Mouse (Mus musculus): ENCODE measurements around the gene Gm9945. TPM values are rescaled to one million over a fixed set of nuclear protein-coding genes. Genes with fewer than 3 reads are reported as not detected.

The Gm9945 gene
- polyA plus RNA-seq, 1 experiment from 2014 or later, result not detected

DNA sequence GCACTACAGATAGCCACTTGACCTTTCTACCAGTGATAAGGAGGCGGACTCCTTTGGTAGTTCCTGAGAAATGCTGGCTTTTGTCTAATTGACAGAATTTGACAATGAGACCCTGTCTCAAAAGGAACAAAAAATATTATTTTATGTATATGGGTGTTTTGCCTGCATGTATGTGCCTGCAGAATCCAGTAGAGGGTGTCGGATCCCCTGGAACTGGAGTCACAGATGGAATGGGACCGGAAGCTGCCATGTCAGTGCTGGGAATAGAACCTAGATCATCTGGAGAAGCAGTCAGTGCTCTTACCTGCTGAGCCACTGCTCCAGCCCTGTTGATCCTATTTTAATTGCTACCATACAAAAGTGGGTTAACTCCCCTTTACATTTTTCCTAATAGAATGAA lies 7.3 kb upstream of the Gm9945 start:
- 77% methylated on average over 3 of the region's 3 CpGs for WGBS
- no peak overlapping the region for H3K9ac ChIP-seq (ENCODE audit: low read depth, low read length)
- H3K9me3 ChIP-seq (ENCODE audit: control insufficient read depth, low read length), result no peaks in the 10 kb centered on the region
- no peak overlapping the region for H3K4me3 ChIP-seq (ENCODE audit: low read length)
- no peaks in the 10 kb centered on the region for H3K36me3 ChIP-seq (ENCODE audit: control insufficient read depth, insufficient read depth, low read length)
- 0 out of 2 replicates have a peak, but pooled peaks cover 4% of the 10 kb centered on the region for H3K4me1 ChIP-seq (ENCODE audit: control insufficient read depth, insufficient read depth, low read length)
- no peak overlapping the region for H3K27ac ChIP-seq (ENCODE audit: low read length)
- peaks cover 38% of the 10 kb centered on the region for H3K27me3 ChIP-seq (replicated peaks; ENCODE audit: control insufficient read depth, insufficient read depth, low read length)
- H3K4me2 ChIP-seq (ENCODE audit: low read depth, low read length), result no peak overlapping the region
- no peak for ATAC-seq

- Histone ChIP-seq H3K27me3 (replicated peaks; ENCODE audit: control insufficient read depth, insufficient read depth, low read length) (peaks cover 56% of the 10 kb centered on the region), H3K36me3 (ENCODE audit: control insufficient read depth, insufficient read depth, low read length) (no peaks in the 10 kb centered on the region), H3K9me3 (ENCODE audit: control insufficient read depth, low read length) (no peaks in the 10 kb centered on the region), H3K9ac (ENCODE audit: low read depth, low read length) (no peak overlapping the region), H3K4me2 (ENCODE audit: low read depth, low read length) (no peak overlapping the region), H3K4me1 (ENCODE audit: control insufficient read depth, insufficient read depth, low read length) (peaks cover 15% of the 10 kb centered on the region; the same call in 1 of the 2 replicates), H3K4me3 (ENCODE audit: low read length) (no peak overlapping the region), H3K27ac (ENCODE audit: low read length) (no peak overlapping the region)
- no peak for ATAC-seq
- WGBS, result 32% methylated on average over 8 of the region's 8 CpGs
Observed at GRCm38 (mm10) chr11:53475620-53476019, 4.3 kb upstream of the Gm9945 start.

DNA sequence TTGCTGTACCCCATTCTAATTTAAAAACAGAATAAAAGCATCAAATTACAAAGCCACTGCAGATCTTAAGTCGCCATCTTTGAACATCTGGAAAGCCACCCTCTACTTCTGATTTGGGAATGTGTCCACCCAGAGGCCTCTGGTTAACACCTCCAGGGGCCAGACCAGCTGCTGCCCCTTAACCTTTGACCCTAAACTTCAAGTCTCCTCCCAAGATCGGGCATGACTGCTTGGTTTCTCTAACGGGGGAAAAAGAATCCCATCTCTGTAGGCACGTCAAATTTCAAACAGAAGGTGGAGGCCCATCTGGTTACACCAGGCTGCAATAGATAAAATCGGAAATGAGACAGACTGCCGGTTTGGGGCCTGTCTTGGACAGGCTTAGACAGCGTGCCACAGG lies 2.1 kb upstream of the Gm9945 start:
- Histone ChIP-seq H3K27me3 (replicated peaks; ENCODE audit: control insufficient read depth, insufficient read depth, low read length) (peaks cover 53% of the 10 kb centered on the region), H3K4me1 (ENCODE audit: control insufficient read depth, insufficient read depth, low read length) (peaks cover 15% of the 10 kb centered on the region; the same call in 1 of the 2 replicates), H3K27ac (ENCODE audit: low read length) (no peak overlapping the region), H3K4me3 (ENCODE audit: low read length) (no peak overlapping the region), H3K4me2 (ENCODE audit: low read depth, low read length) (no peak overlapping the region), H3K36me3 (ENCODE audit: control insufficient read depth, insufficient read depth, low read length) (no peaks in the 10 kb centered on the region), H3K9ac (ENCODE audit: low read depth, low read length) (no peak overlapping the region), H3K9me3 (ENCODE audit: control insufficient read depth, low read length) (no peaks in the 10 kb centered on the region)
- WGBS, result 50% methylated on average over 7 of the region's 7 CpGs
- no peak for ATAC-seq

- Histone ChIP-seq H3K27me3 (replicated peaks; ENCODE audit: control insufficient read depth, insufficient read depth, low read length) (peaks cover 51% of the 10 kb centered on the region), H3K4me1 (ENCODE audit: control insufficient read depth, insufficient read depth, low read length) (peaks cover 15% of the 10 kb centered on the region; the same call in 1 of the 2 replicates), H3K4me3 (ENCODE audit: low read length) (peak overlapping the region; percentile 58), H3K36me3 (ENCODE audit: control insufficient read depth, insufficient read depth, low read length) (no peaks in the 10 kb centered on the region), H3K4me2 (ENCODE audit: low read depth, low read length) (peak overlapping the region; percentile 90), H3K9me3 (ENCODE audit: control insufficient read depth, low read length) (no peaks in the 10 kb centered on the region), H3K27ac (ENCODE audit: low read length) (no peak overlapping the region), H3K9ac (ENCODE audit: low read depth, low read length) (peak overlapping the region; percentile 61)
- no peak for ATAC-seq
- 5% methylated on average over 79 of the region's 79 CpGs for WGBS
Observed at GRCm38 (mm10) chr11:53478383-53479170, 1.4 kb upstream of the Gm9945 start.

- H3K27me3 ChIP-seq (replicated peaks; ENCODE audit: control insufficient read depth, insufficient read depth, low read length), result peaks cover 47% of the 10 kb centered on the region
- 1% methylated on average over 60 of the region's 62 CpGs for WGBS
- no peaks in the 10 kb centered on the region for H3K36me3 ChIP-seq (ENCODE audit: control insufficient read depth, insufficient read depth, low read length)
- H3K4me1 ChIP-seq (ENCODE audit: control insufficient read depth, insufficient read depth, low read length), result peaks cover 15% of the 10 kb centered on the region; the same call in 1 of the 2 replicates
- H3K9ac ChIP-seq (ENCODE audit: low read depth, low read length), result peak overlapping the region; percentile 61
- H3K9me3 ChIP-seq (ENCODE audit: control insufficient read depth, low read length), result no peaks in the 10 kb centered on the region
- no peak overlapping the region for H3K27ac ChIP-seq (ENCODE audit: low read length)
- peak; percentile 41 for ATAC-seq
- peak overlapping the region; percentile 90 for H3K4me2 ChIP-seq (ENCODE audit: low read depth, low read length)
- peak overlapping the region; percentile 58 for H3K4me3 ChIP-seq (ENCODE audit: low read length)
Observed at GRCm38 (mm10) chr11:53479171-53479782, 689 bp upstream of the Gm9945 start.

DNA sequence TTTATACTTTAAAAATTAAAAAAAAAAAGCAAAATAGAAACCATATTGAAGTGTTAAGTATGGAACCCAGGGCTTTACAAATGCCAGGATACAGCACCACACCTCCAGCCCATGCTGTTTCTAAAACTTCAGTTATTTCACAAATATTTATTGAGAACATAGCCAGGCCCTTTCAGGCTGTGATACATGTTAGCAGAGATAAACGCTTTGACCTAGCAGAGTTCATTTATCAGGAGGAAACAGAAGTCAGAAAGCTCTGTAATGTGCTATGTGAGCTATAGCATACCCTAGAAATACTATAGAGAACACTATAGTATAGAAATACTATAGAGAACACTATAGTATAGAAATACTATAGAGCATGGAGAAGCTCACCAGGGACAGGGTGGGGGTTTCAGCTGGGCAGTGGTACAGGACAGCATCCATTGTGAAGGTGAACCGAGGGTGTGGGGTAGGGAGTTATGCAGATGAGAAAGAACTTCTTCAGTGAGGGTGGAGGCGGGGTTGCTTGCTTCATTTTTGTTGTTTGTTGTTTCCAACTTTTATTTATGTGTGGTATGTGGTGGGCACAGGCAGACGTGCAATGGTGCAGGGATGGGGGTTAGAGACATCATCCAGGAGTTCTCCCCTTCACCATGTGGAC lies 1.2 kb downstream of the Gm9945 start:
- no peaks in the 10 kb centered on the region for H3K36me3 ChIP-seq (ENCODE audit: control insufficient read depth, insufficient read depth, low read length)
- peaks cover 15% of the 10 kb centered on the region; the same call in 1 of the 2 replicates for H3K4me1 ChIP-seq (ENCODE audit: control insufficient read depth, insufficient read depth, low read length)
- H3K4me3 ChIP-seq (ENCODE audit: low read length), result no peak overlapping the region
- no peaks in the 10 kb centered on the region for H3K9me3 ChIP-seq (ENCODE audit: control insufficient read depth, low read length)
- no peak overlapping the region for H3K4me2 ChIP-seq (ENCODE audit: low read depth, low read length)
- peaks cover 37% of the 10 kb centered on the region for H3K27me3 ChIP-seq (replicated peaks; ENCODE audit: control insufficient read depth, insufficient read depth, low read length)
- WGBS, result 69% methylated on average over 4 of the region's 4 CpGs
- no peak for ATAC-seq
- H3K27ac ChIP-seq (ENCODE audit: low read length), result no peak overlapping the region
- no peak overlapping the region for H3K9ac ChIP-seq (ENCODE audit: low read depth, low read length)

DNA sequence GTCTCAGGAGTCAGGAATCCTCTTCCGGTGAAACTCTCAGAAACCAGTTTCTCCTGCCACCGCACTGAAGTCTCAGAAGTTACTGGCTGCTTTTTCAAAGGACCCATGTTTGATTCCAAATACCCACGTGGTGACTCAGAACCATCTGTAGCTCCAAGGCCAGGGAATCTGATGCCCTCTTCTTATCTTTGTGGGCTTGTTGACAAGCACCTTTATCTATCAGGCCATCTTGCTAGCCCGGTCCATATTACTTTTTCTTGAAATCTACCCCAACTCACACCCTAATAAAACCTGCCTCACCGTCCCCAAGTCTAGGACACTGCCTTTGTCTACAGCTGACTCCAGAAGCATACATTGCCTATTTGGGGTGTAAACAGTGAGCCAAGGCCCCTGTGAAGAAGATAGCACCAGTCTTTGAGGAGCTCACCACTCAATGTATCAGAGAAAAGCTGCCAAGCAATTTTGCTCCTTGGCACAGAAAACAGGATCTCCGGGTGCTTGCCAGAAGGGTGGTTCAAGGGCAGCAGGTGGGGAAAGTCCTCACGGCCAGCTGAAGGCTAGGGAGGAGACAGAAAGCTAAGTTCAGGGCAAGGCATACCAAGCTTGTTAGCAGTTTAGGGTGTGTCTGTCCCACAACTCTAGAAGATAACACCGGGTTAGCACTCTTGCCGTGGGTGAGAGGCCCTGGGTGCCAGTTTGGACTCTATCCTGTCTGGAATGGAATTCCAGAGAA lies 3.4 kb downstream of the Gm9945 start:
- peaks cover 29% of the 10 kb centered on the region for H3K27me3 ChIP-seq (replicated peaks; ENCODE audit: control insufficient read depth, insufficient read depth, low read length)
- no peak overlapping the region for H3K4me2 ChIP-seq (ENCODE audit: low read depth, low read length)
- peaks cover 16% of the 10 kb centered on the region; the same call in 1 of the 2 replicates for H3K4me1 ChIP-seq (ENCODE audit: control insufficient read depth, insufficient read depth, low read length)
- peak overlapping the region; percentile 27; the same call in 1 of the 2 replicates for H3K27ac ChIP-seq (ENCODE audit: low read length)
- 59% methylated on average over 9 of the region's 9 CpGs for WGBS
- H3K9ac ChIP-seq (ENCODE audit: low read depth, low read length), result no peak overlapping the region
- no peaks in the 10 kb centered on the region for H3K36me3 ChIP-seq (ENCODE audit: control insufficient read depth, insufficient read depth, low read length)
- H3K4me3 ChIP-seq (ENCODE audit: low read length), result no peak overlapping the region
- no peaks in the 10 kb centered on the region for H3K9me3 ChIP-seq (ENCODE audit: control insufficient read depth, low read length)
- ATAC-seq, result peak; percentile 72

GRCm38 (mm10) chr11:53485719-53486118 lies 5.8 kb downstream of the Gm9945 start:
- no peak overlapping the region for H3K9ac ChIP-seq (ENCODE audit: low read depth, low read length)
- H3K27me3 ChIP-seq (replicated peaks; ENCODE audit: control insufficient read depth, insufficient read depth, low read length), result peaks cover 8% of the 10 kb centered on the region; the same call in 1 of the 2 replicates
- H3K4me3 ChIP-seq (ENCODE audit: low read length), result no peak overlapping the region
- ATAC-seq, result no peak
- H3K9me3 ChIP-seq (ENCODE audit: control insufficient read depth, low read length), result no peaks in the 10 kb centered on the region
- H3K4me1 ChIP-seq (ENCODE audit: control insufficient read depth, insufficient read depth, low read length), result 0 out of 2 replicates have a peak, but pooled peaks cover 2% of the 10 kb centered on the region
- H3K27ac ChIP-seq (ENCODE audit: low read length), result no peak overlapping the region
- H3K36me3 ChIP-seq (ENCODE audit: control insufficient read depth, insufficient read depth, low read length), result no peaks in the 10 kb centered on the region
- no peak overlapping the region for H3K4me2 ChIP-seq (ENCODE audit: low read depth, low read length)
- 47% methylated on average over 3 of the region's 3 CpGs for WGBS

GRCm38 (mm10) chr11:53486351-53486750 lies 6.4 kb downstream of the Gm9945 start:
- no peak for ATAC-seq
- H3K4me2 ChIP-seq (ENCODE audit: low read depth, low read length), result no peak overlapping the region

More at GRCm38 (mm10) chr11:53486351-53486750, 6.4 kb downstream of the Gm9945 start:
- WGBS, result 69% methylated on average over 3 of the region's 3 CpGs
- peaks cover 5% of the 10 kb centered on the region; the same call in 1 of the 2 replicates for H3K27me3 ChIP-seq (replicated peaks; ENCODE audit: control insufficient read depth, insufficient read depth, low read length)
- H3K9me3 ChIP-seq (ENCODE audit: control insufficient read depth, low read length), result no peaks in the 10 kb centered on the region
- 0 out of 2 replicates have a peak, but pooled peaks cover 2% of the 10 kb centered on the region for H3K4me1 ChIP-seq (ENCODE audit: control insufficient read depth, insufficient read depth, low read length)
- H3K27ac ChIP-seq (ENCODE audit: low read length), result no peak overlapping the region
- H3K9ac ChIP-seq (ENCODE audit: low read depth, low read length), result no peak overlapping the region
- no peak overlapping the region for H3K4me3 ChIP-seq (ENCODE audit: low read length)
- no peaks in the 10 kb centered on the region for H3K36me3 ChIP-seq (ENCODE audit: control insufficient read depth, insufficient read depth, low read length)

Measured in intestine, embryonic 16.5 days (tissue).